Mouse (Mus musculus) cerebellum, postnatal 10 days (tissue): ENCODE data around the gene Uvrag.

Experiments
- DNase-seq, 2 experiments: peaks; one replicate each; pipeline ENCODE4 v3.0.0; 2021; ENCODE audit warnings: mixed read lengths in 2 of 2

Uvrag gene

GRCm38 (mm10) chr7:99015419-99015818 lies 125.5 kb downstream of the Uvrag start:
- peak in 1 of 2 experiments; percentile 16 for DNase-seq

- no peak for DNase-seq
Observed at GRCm38 (mm10) chr7:99014620-99015019, 126.3 kb downstream of the Uvrag start.

- DNase-seq, result peak; percentile 30 to 33
Observed at GRCm38 (mm10) chr7:99007506-99008354, 133.2 kb downstream of the Uvrag start.

GRCm38 (mm10) chr7:99003231-99003630 lies 137.7 kb downstream of the Uvrag start:
- no peak for DNase-seq

- DNase-seq, result no peak
Observed at GRCm38 (mm10) chr7:98998722-98999121, 142.2 kb downstream of the Uvrag start.

GRCm38 (mm10) chr7:98997760-98998159 lies 143.2 kb downstream of the Uvrag start:
- no peak for DNase-seq

GRCm38 (mm10) chr7:98996791-98997190 lies 144.2 kb downstream of the Uvrag start:
- DNase-seq, result no peak

GRCm38 (mm10) chr7:98995126-98995727 lies 145.7 kb downstream of the Uvrag start:
- DNase-seq, result no peak

GRCm38 (mm10) chr7:98994137-98994536 lies 146.8 kb downstream of the Uvrag start:
- no peak for DNase-seq

GRCm38 (mm10) chr7:98993395-98993794 lies 147.5 kb downstream of the Uvrag start:
- DNase-seq, result no peak

GRCm38 (mm10) chr7:98991204-98991761 lies 149.7 kb downstream of the Uvrag start:
- DNase-seq, result no peak

GRCm38 (mm10) chr7:98990510-98990909 lies 150.4 kb downstream of the Uvrag start:
- DNase-seq, result no peak

GRCm38 (mm10) chr7:98986962-98987441 lies 153.9 kb downstream of the Uvrag start:
- no peak for DNase-seq

GRCm38 (mm10) chr7:98985935-98986334 lies 155.0 kb downstream of the Uvrag start:
- DNase-seq, result no peak

GRCm38 (mm10) chr7:98985489-98985888 lies 155.5 kb downstream of the Uvrag start:
- DNase-seq, result no peak

- DNase-seq, result no peak
Observed at GRCm38 (mm10) chr7:98984319-98984718, 156.6 kb downstream of the Uvrag start.

- no peak for DNase-seq
Observed at GRCm38 (mm10) chr7:98983058-98983457, 157.9 kb downstream of the Uvrag start.

- DNase-seq, result no peak
Observed at GRCm38 (mm10) chr7:98981423-98981822, 159.5 kb downstream of the Uvrag start.

GRCm38 (mm10) chr7:98976839-98977457 lies 164.0 kb downstream of the Uvrag start:
- DNase-seq, result no peak

- DNase-seq, result no peak
Observed at GRCm38 (mm10) chr7:98974590-98974989, 166.4 kb downstream of the Uvrag start.

GRCm38 (mm10) chr7:98970721-98971120 lies 170.2 kb downstream of the Uvrag start:
- DNase-seq, result peak in 1 of 2 experiments; percentile 44

- peak in 1 of 2 experiments; percentile 30 for DNase-seq
Observed at GRCm38 (mm10) chr7:98968741-98969395, 172.1 kb downstream of the Uvrag start.
